Mouse (Mus musculus) layer of hippocampus, postnatal 36 days (tissue): ENCODE results near the gene Ctnna3. TPM values are rescaled to one million over a fixed set of nuclear protein-coding genes. Genes with fewer than 3 reads are reported as not detected.

Experiments used
- DNase-seq, 2 experiments: peaks; one replicate each; pipeline ENCODE4 v3.0.0; 2022
- total RNA-seq, 2 experiments: library from RNA; stranded (reverse); gene quantifications; 2 replicates each; pipeline ENCODE4 v1.2.3; 2021

Gene Ctnna3
- total RNA-seq, 2 experiments from 2014 or later, result 1.2 to 1.9 TPM

GRCm38 (mm10) chr10:63714151-63714550 is 284.3 kb downstream of the Ctnna3 start:
- no peak for DNase-seq

DNA sequence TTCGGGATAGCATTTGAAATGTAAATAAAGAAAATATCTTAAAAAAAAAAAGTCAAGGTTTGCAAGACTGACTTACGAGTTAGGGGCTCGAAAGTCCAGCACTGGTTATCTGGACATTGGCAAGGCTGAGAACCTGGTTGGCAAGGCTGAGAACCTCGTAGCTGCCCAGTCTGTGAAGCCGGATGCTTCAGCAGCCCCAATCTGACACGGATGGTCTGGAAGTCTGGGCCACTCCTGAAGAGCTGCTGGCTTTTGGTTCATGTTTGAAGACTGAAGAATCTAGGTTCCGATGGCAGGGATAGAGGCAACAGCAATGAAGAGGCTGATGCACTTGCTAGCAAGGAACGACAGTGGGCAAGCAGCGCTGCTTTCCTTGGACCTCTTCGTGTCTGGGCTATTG is 339.0 kb downstream of the Ctnna3 start:
- no peak for DNase-seq

- DNase-seq, result no peak
Measured at GRCm38 (mm10) chr10:63771656-63772055, 341.8 kb downstream of the Ctnna3 start.

DNA sequence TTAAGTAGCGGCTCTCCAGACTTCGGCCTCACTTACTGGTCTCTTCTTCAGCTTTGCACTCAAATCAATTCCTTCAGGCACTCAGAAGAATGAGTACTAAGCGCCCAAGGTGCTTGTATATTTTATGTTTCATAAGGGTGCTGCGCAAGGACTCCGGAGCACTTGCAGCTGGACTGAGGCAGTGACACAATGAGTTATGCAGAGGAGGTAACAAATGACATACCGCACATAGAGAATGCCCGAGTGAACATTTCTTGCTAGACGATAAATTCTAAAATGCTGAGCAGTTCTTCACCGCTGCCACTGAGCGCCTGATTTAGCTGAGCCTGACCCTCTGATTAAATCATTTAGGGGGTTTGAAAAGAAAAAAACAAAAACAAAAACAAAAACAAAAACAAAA is 342.2 kb downstream of the Ctnna3 start:
- no peak for DNase-seq

GRCm38 (mm10) chr10:63781948-63782347 is 352.1 kb downstream of the Ctnna3 start:
- no peak for DNase-seq

DNA sequence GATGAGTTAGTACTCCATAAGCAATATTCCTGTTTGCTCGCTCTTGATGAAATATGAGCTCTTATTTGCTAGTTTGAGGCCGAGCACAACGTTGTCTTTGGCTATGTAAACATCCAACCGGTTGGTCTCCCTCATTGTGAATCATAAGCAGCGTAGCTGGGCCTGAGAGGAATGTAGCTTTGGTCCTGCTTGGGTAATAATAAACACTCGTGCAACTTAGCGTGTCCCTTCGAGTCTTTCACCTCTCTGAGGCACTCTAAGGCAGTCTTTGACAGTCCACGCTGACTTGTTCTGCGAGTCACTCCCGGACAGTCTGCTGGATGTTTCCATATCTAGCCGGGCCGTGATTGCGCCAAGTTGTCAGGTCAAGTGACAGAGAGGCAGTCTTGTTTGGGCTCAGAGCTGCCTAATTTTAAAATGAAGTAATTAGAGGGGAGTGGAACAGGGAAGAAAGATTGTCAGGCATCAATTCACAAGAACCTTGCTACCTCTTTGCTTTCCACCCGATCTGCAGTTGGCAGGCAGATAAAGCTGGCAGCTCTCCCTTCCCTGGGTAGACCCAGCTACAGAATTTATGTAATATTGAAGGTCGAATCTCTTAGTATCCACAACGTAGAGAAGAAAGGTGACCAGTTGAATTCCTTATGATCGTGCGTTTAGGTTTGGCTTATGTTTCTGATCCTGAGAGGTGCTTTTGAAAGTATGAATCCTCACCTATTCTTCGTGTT is 355.1 kb downstream of the Ctnna3 start:
- DNase-seq, result no peak

DNA sequence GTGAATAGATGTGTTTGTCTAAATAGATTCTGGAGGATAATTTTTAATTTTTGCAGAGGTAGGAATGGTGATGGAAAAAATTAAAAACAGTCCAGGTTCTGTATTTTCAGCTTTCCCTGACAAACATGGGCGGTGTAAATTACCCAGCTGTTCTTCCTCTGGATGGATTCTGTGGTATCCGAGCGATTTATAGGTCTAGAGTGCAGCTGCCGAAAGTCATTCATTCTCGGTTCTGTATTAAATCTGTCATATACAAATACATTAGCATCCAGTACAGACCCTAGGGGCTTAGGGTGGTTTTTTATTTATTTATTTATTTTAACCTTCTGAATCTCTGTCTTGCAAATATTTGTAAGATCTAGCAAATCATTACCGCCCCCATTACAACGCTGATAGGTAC is 356.5 kb downstream of the Ctnna3 start:
- no peak for DNase-seq

GRCm38 (mm10) chr10:63803909-63804308 is 374.0 kb downstream of the Ctnna3 start:
- DNase-seq, result peak; percentile 32 to 50

- DNase-seq, result no peak
Measured at GRCm38 (mm10) chr10:63805551-63805950, 375.7 kb downstream of the Ctnna3 start.

GRCm38 (mm10) chr10:63806254-63806653 is 376.4 kb downstream of the Ctnna3 start:
- no peak for DNase-seq

DNA sequence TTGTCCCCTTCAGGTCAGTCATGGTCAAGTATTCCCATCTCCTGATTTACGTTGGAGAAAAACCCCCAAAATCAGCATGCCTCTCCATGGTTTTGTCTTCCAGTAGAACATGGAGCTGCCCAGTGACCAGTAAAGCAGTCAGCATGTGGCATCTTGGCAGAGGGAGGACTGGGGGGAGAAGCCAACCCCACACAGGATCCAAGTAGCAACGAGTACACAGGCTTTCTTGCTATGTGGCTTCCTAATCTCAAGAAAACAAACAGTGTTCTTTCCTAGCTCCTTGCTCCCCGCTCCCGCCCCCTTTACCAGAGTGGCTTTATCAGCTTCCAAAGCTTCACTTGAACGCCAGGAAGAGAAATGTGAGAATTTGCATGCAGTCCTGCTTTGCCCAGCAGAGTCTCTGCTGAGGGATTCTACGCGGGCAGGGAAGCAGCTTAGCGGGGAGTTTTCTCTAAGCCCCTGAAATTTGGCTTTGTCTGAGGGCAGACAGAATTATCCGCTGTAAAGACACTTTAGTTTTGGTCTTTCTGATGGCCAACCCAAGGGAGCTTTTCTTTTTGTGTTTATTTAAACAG is 380.2 kb downstream of the Ctnna3 start:
- no peak for DNase-seq

DNA sequence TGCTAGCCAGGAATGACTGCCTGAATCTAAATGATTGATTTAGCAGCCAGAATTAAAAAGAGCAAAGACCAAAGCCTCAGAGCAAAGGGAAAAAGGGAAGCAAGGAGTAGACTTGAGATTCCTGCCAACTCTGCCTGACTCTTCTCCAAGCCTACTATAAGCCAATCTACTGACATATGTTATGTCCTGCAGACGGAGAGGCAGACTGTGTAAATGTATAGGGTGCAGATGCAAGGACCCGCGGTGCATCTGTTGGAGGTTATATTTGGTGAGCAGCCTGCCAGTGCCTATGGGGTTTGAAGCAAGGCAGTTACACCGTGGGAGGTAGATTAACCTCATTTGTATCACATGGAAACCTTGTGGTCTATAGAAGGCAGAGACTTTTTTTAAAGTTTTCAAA is 409.1 kb downstream of the Ctnna3 start:
- DNase-seq, result no peak

DNA sequence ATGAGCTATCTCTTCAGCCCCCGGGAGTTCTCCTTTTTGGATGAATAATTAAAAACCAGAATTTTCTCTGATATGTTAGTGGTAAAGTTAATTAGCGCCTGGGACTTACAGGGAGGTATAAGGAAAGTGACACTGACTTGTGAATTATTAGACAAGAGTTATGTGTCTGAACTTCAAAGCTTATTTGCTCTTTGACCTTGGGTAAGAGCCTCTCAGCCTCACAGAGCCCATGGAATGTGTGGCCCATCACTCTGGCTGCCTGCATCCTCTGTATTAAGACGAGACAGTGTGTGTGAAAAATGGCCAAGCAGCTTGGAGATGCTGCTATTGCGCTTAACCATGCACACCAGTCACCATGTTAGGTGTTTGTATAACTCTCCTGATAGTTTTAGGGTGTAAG is 422.0 kb downstream of the Ctnna3 start:
- no peak for DNase-seq

GRCm38 (mm10) chr10:63869123-63869522 is 439.2 kb downstream of the Ctnna3 start:
- DNase-seq, result no peak

DNA sequence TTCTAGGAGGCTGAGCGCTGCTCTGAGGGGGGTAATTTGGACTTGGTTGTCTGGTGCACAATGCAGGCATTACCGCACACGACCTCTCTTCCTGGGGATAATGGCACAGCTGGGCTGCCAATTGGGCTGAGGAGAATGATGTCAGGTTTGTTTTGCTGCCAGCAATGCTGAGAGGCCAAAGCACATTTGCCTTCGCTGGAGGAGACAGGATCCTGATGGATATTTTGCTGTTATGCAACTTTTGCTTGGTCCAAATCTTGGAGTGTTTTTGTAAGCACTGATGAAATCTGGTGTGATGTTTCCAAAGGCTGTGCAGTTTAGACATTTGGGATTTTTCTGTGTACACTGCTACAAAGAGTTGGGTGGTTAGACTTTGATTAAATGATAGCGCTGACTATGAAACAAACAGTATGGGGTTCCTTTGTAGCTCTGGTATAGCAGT is 450.6 kb downstream of the Ctnna3 start:
- peak; percentile 33 to 40 for DNase-seq

GRCm38 (mm10) chr10:63886449-63887088 is 456.7 kb downstream of the Ctnna3 start:
- peak; percentile 4 to 6 for DNase-seq

DNA sequence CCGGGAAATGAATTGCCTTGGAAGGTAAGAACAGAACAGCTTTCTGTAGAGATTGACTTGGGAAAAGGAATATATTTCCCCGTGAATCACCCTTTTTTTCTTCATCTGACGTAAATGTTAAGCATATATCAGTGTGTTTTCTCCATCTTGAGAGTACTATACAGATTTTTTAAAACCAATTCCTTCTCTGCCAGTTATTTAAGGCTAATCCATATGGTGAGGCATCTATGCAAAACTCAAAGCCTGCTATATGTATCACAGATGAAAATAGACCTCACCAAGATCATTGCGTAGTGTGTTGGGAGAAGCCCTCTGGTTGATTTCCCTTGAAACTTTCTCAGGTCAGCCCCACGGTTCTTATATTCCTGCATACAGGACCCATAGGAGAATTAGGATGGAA is 464.7 kb downstream of the Ctnna3 start:
- no peak for DNase-seq

DNA sequence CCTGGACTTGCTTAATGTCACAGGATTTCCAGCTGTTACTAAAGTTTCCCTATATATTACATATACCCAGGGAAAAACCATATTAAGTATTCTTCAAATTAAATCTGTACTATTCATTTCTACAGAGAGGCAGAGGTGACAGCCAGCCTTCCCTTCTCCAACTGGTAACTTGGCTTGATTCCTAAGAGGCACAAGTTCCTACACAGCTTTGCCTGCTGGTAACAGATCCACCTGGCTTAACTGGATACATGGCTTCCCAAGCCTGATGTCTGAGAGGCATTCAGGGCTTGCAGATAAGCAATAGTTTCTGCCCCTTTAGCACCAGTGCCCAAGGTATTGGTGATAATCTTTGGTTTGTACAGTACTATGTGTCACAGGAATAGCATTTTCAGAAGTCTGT is 470.0 kb downstream of the Ctnna3 start:
- no peak for DNase-seq

- no peak for DNase-seq
Measured at GRCm38 (mm10) chr10:63908878-63909277, 479.0 kb downstream of the Ctnna3 start.

DNA sequence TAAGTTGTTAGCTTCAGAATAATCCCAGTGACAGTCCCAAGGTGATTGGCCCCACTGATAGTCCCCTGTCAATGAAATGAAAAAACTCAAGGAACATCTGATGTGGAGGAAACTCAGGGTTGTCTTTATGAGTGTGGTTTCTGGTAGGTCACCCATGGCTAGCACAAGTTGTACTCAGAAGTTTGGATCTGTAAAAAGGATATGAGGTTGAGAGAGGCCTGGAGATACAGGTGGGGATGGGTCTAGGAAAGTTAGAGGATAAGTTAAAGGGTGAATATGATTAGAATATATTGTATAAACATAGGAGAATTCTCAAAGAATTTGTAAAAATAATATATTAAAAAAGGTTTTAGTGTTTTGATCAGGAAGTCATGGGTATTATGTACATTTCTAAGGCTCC is 497.4 kb downstream of the Ctnna3 start, which contains the start of gene Gm10118:
Gene Gm10118 (minus strand): TSS at position 101 of the 400 bp plus-strand sequence.
- no peak for DNase-seq

- DNase-seq, result no peak
Measured at GRCm38 (mm10) chr10:63933946-63934345, 504.0 kb downstream of the Ctnna3 start.

DNA sequence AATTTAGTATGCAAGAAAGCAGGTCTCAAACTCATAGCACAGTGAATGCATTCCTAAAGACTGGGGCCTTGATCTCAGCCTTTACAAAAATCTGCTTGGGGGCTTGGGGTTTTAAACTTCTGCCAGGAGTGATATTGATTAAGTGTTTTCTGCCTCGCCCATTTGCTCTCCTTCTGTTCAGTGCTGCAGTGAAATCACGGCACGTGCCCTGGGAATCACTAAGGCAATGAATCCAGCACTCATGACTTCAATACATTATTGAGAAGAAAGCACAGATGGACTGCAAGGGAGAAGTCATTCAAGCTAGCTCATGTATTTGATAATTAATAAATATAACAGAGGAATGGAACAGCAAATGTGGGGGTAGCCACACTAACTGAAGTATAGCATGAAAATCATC is 515.6 kb downstream of the Ctnna3 start:
- DNase-seq, result no peak

DNA sequence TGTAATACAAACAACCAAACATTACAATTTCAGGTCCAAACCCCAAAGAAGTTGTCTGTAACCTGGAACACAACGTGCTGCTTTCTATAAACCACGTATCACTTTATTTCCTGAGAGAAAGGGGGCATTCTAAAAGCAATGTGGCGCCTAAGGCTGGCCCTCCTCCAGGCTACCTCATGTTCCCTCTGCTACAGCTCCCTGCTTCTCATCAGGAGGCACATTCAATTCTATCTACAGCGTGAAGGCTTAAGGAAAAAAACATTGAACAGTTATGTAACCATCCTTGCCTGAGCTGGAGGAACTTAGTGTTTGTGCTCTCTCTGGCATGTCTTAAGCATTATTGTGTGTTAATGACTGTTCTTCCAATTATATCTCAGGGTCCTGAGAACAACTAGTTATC is 517.4 kb downstream of the Ctnna3 start:
- DNase-seq, result no peak

- DNase-seq, result no peak
Measured at GRCm38 (mm10) chr10:63950867-63951266, 521.0 kb downstream of the Ctnna3 start.
